ENCODE assay signal across 18 mouse cellular contexts in the genomic region with DNA sequence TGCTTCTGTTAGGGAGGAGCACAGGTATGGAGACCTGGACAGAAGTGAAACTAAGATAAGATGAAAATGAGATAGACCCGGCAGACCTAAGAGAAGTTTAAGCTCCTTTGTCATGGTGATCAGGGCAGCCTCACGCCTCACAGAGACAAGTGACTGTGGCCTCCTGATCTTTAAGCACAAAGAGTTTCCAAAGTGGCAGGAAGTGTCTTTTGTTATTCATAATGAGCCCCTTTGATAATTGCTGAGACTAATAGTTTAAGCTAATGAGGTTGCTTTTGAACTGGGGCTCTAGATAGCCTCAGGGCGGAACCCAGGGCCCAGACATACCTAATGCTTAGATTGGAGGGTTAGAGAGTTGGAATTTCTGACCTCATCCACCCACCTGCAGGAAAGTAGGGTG. TPM values are rescaled to one million over a fixed set of nuclear protein-coding genes. Genes with fewer than 3 reads are reported as not detected.
DNase-seq lines count a peak whose midpoint lies in the region; ATAC-seq lines count a peak whose summit lies in the region.
"Had no signal": no experiment of that assay in that cellular context is flagged by ENCODE, and none has a peak within 500 bp of the region (broad histone marks: within the 10 kb centered on the region; RNA-seq: fewer than 3 reads in every experiment).

No protein-coding gene starts in this region.

- DNase-seq in forebrain, embryonic 11.5 days (ENCODE audit: low spot score), result peak; percentile 64
- DNase-seq in A20 (ENCODE audit: low read depth, low spot score), result peak; percentile 14
- peak; percentile 98 for DNase-seq in ES-CJ7 (ENCODE audit: low read depth, low spot score)
- DNase-seq in right cerebral cortex, postnatal 4 days, result no peak
- no peak for DNase-seq in right cerebral cortex, adult 18-20 months
- DNase-seq: adrenal gland, postnatal 36 days; cerebellum, adult 9-10 months; gastrocnemius, postnatal 25 days; kidney, adult 18-20 months; kidney, postnatal 10 days; lung, postnatal 10 days; thymus, postnatal 25 days had no signal

- peaks cover 13% of the 10 kb centered on the region for H3K27me3 ChIP-seq in forebrain, embryonic 11.5 days (ENCODE audit: control insufficient read depth, insufficient read depth, low read length)
- peaks cover 7% of the 10 kb centered on the region for H3K27me3 ChIP-seq in forebrain, embryonic 15.5 days
- peaks cover 36% of the 10 kb centered on the region for H3K27me3 ChIP-seq in forebrain, embryonic 13.5 days

- ATAC-seq in forebrain, embryonic 11.5 days (replicated peaks; ENCODE audit: low FRiP score), result peak; percentile 70
- no peak for ATAC-seq in forebrain, embryonic 15.5 days (replicated peaks)
- ATAC-seq in forebrain, embryonic 13.5 days, result peak; percentile 62; the same call in 1 of the 2 replicates

- H3K4me2 ChIP-seq in forebrain, embryonic 11.5 days (ENCODE audit: low read depth, low read length, severe bottlenecking), result peak overlapping the region; percentile 5; the same call in 1 of the 2 replicates
- H3K4me2 ChIP-seq in forebrain, embryonic 15.5 days (replicated peaks), result no peak overlapping the region
- H3K4me2 ChIP-seq in forebrain, embryonic 13.5 days, result peak overlapping the region; percentile 16; the same call in 1 of the 2 replicates
- H3K4me2 ChIP-seq: embryonic facial prominence, embryonic 15.5 days; hindbrain, embryonic 13.5 days; limb, embryonic 15.5 days; neural tube, embryonic 13.5 days had no signal

- no peak overlapping the region for H3K9ac ChIP-seq in forebrain, embryonic 11.5 days (ENCODE audit: low read length)
- H3K9ac ChIP-seq in forebrain, embryonic 15.5 days (replicated peaks), result no peak overlapping the region
- H3K9ac ChIP-seq in forebrain, embryonic 13.5 days, result no peak overlapping the region
- H3K9ac ChIP-seq: embryonic facial prominence, embryonic 15.5 days; hindbrain, embryonic 13.5 days; limb, embryonic 15.5 days; neural tube, embryonic 13.5 days had no signal

- WGBS in forebrain, embryonic 11.5 days, result 5% methylated on average over 3 of the region's 3 CpGs
- WGBS in forebrain, embryonic 15.5 days, result 9% methylated on average over 3 of the region's 3 CpGs
- 6% methylated on average over 3 of the region's 3 CpGs for WGBS in forebrain, embryonic 13.5 days

- H3K27ac ChIP-seq in forebrain, embryonic 11.5 days (ENCODE audit: low read depth, low read length), result no peak overlapping the region
- no peak overlapping the region for H3K27ac ChIP-seq in forebrain, embryonic 15.5 days (replicated peaks)
- H3K27ac ChIP-seq in forebrain, embryonic 13.5 days, result no peak overlapping the region
- H3K27ac ChIP-seq: embryonic facial prominence, embryonic 15.5 days; hindbrain, embryonic 13.5 days; limb, embryonic 15.5 days; neural tube, embryonic 13.5 days had no signal

- no peak overlapping the region for H3K4me3 ChIP-seq in forebrain, embryonic 11.5 days (ENCODE audit: low read depth, low read length)
- no peak overlapping the region for H3K4me3 ChIP-seq in forebrain, embryonic 15.5 days
- no peak overlapping the region for H3K4me3 ChIP-seq in forebrain, embryonic 13.5 days
- H3K4me3 ChIP-seq: embryonic facial prominence, embryonic 15.5 days; hindbrain, embryonic 13.5 days; limb, embryonic 15.5 days; neural tube, embryonic 13.5 days had no signal

- peaks cover 4% of the 10 kb centered on the region; the same call in 1 of the 2 replicates for H3K4me1 ChIP-seq in forebrain, embryonic 11.5 days (replicated peaks; ENCODE audit: control insufficient read depth, insufficient read depth, low read length)
- peaks cover 11% of the 10 kb centered on the region; the same call in 1 of the 2 replicates for H3K4me1 ChIP-seq in forebrain, embryonic 15.5 days
- peaks cover 13% of the 10 kb centered on the region for H3K4me1 ChIP-seq in forebrain, embryonic 13.5 days

- no peaks in the 10 kb centered on the region for H3K36me3 ChIP-seq in forebrain, embryonic 11.5 days (ENCODE audit: control insufficient read depth, insufficient read depth, low read length)
- H3K36me3 ChIP-seq in forebrain, embryonic 15.5 days, result no peaks in the 10 kb centered on the region
- H3K36me3 ChIP-seq in forebrain, embryonic 13.5 days (ENCODE audit: poor library complexity, severe bottlenecking), result no peaks in the 10 kb centered on the region
- H3K36me3 ChIP-seq: embryonic facial prominence, embryonic 15.5 days; hindbrain, embryonic 13.5 days; limb, embryonic 15.5 days; neural tube, embryonic 13.5 days had no signal

- no peaks in the 10 kb centered on the region for H3K9me3 ChIP-seq in forebrain, embryonic 11.5 days (ENCODE audit: control insufficient read depth, low read length)
- H3K9me3 ChIP-seq in forebrain, embryonic 15.5 days, result no peaks in the 10 kb centered on the region
- no peaks in the 10 kb centered on the region for H3K9me3 ChIP-seq in forebrain, embryonic 13.5 days (replicated peaks)
- H3K9me3 ChIP-seq: embryonic facial prominence, embryonic 15.5 days; hindbrain, embryonic 13.5 days; limb, embryonic 15.5 days; neural tube, embryonic 13.5 days had no signal

RNA-seq across cellular contexts. Expression of gene Nt5e, which starts 5.5 kb away (rescaled TPM):
- 0.88 and 1.2 TPM in 2 replicates for polyA plus RNA-seq in forebrain, embryonic 11.5 days (2014; fragmentation: Nextera tagmentation; extraction: Ambion mirVana)
- 0.68 and 0.75 TPM in 2 replicates for polyA plus RNA-seq in forebrain, embryonic 15.5 days (2015; fragmentation: Nextera tagmentation; extraction: Ambion mirVana)
- polyA plus RNA-seq in forebrain, embryonic 13.5 days (2015; fragmentation: Nextera tagmentation; extraction: Ambion mirVana), result 0.46 and 0.54 TPM in 2 replicates

Comparison
In these comparisons a context has a peak if more than half of its experiments do, and no peak if none do; other contexts are left out.
1. DNase-seq: peak in forebrain, embryonic 11.5 days (single experiment), A20 (single experiment) and ES-CJ7 (single experiment); none in right cerebral cortex, postnatal 4 days (single experiment) and right cerebral cortex, adult 18-20 months (single experiment).